Mouse (Mus musculus) ES-Bruce4 (cell line): Measurements from ENCODE around the gene Ubb. TPM values are rescaled to one million over a fixed set of nuclear protein-coding genes. Genes with fewer than 3 reads are reported as not detected.
A peak's percentile ranks its signal among the peaks of the same experiment; 100 is the strongest.

Experiments used
- H3K27ac ChIP-seq: 2 replicates; pipeline ENCODE4 v1.5.1; 2012; ENCODE audit warnings: low read length, inconsistent platforms; ENCODE audit not compliant: insufficient read depth
- H3K27me3 ChIP-seq: 2 replicates; pipeline ENCODE4 v1.6.1; 2012; ENCODE audit warnings: mild to moderate bottlenecking, low read length, inconsistent platforms; ENCODE audit not compliant: control insufficient read depth, poor library complexity, insufficient read depth, severe bottlenecking
- H3K36me3 ChIP-seq: 2 replicates; pipeline ENCODE4 v1.6.1; 2012; ENCODE audit warnings: inconsistent platforms, mild to moderate bottlenecking, low read length, moderate library complexity; ENCODE audit not compliant: control insufficient read depth, poor library complexity, insufficient read depth, severe bottlenecking
- H3K4me1 ChIP-seq: one replicate; pipeline ENCODE4 v1.8.1; 2011; ENCODE audit warnings: low read length; ENCODE audit not compliant: control insufficient read depth, insufficient read depth
- H3K4me3 ChIP-seq: 2 replicates; pipeline ENCODE4 v1.5.1; 2011; ENCODE audit warnings: low read depth, mild to moderate bottlenecking, low read length
- H3K9ac ChIP-seq: 2 replicates; pipeline ENCODE4 v1.6.1; 2012; ENCODE audit warnings: low read depth, mild to moderate bottlenecking, inconsistent platforms; ENCODE audit not compliant: poor library complexity, severe bottlenecking
- H3K9me3 ChIP-seq: replicated peaks from 2 replicates; pipeline ENCODE4 v1.6.1; 2012; ENCODE audit warnings: mild to moderate bottlenecking, low read length, inconsistent platforms; ENCODE audit not compliant: control insufficient read depth, poor library complexity, insufficient read depth, severe bottlenecking
- CTCF ChIP-seq: IDR thresholded peaks from one replicate; pipeline ENCODE4 v1.8.1; 2011; ENCODE audit warnings: low read depth, low read length
- EP300 ChIP-seq: IDR thresholded peaks from 2 replicates; pipeline ENCODE4 v1.6.1; 2011; ENCODE audit warnings: low read depth, low read length; ENCODE audit not compliant: insufficient read depth
- POLR2A ChIP-seq: IDR thresholded peaks from one replicate; pipeline ENCODE4 v1.8.1; 2011; ENCODE audit warnings: low read length; ENCODE audit not compliant: insufficient read depth
- polyA plus RNA-seq: library from polyadenylated mRNA; stranded (reverse); fragments of >200 nt; gene quantifications from 2 replicates; pipeline ENCODE4 v1.2.4, GENCODE M21; 2011; ENCODE audit warnings: low read depth; ENCODE audit not compliant: missing spikeins, insufficient read depth, insufficient read length

Gene Ubb
- polyA plus RNA-seq, 1 experiment, result 640 TPM

GRCm38 (mm10) chr11:62553633-62554032, 2.7 kb downstream of the Ubb start:
- H3K4me1 ChIP-seq, result no peaks in the 10 kb centered on the region
- no peaks in the 10 kb centered on the region for H3K9me3 ChIP-seq
- H3K27me3 ChIP-seq, result no peaks in the 10 kb centered on the region
- peaks cover 18% of the 10 kb centered on the region for H3K36me3 ChIP-seq
- no peak overlapping the region for H3K27ac ChIP-seq
- TF ChIP-seq EP300 (no peak), POLR2A (no peak), CTCF (no peak)
- peak overlapping the region; percentile 54; the same call in 1 of the 2 replicates for H3K9ac ChIP-seq
- peak overlapping the region; percentile 53 for H3K4me3 ChIP-seq

GRCm38 (mm10) chr11:62554163-62554855, 3.3 kb downstream of the Ubb start:
- TF ChIP-seq POLR2A, result no peak
- TF ChIP-seq EP300, result no peak
- no peak for TF ChIP-seq CTCF

GRCm38 (mm10) chr11:62554934-62555517, 4.1 kb downstream of the Ubb start:
- Histone ChIP-seq H3K27me3 (no peaks in the 10 kb centered on the region), H3K4me1 (no peaks in the 10 kb centered on the region), H3K36me3 (peaks cover 18% of the 10 kb centered on the region), H3K9me3 (no peaks in the 10 kb centered on the region), H3K27ac (no peak overlapping the region), H3K4me3 (no peak overlapping the region), H3K9ac (no peak overlapping the region)
- TF ChIP-seq POLR2A (no peak), CTCF (no peak), EP300 (no peak)

More at GRCm38 (mm10) chr11:62554163-62554855, 3.3 kb downstream of the Ubb start:
- no peak overlapping the region for H3K4me3 ChIP-seq
- no peaks in the 10 kb centered on the region for H3K27me3 ChIP-seq
- H3K9me3 ChIP-seq, result no peaks in the 10 kb centered on the region
- H3K27ac ChIP-seq, result peak overlapping the region; percentile 61
- no peaks in the 10 kb centered on the region for H3K4me1 ChIP-seq
- H3K9ac ChIP-seq, result peak overlapping the region; percentile 54
- peaks cover 18% of the 10 kb centered on the region for H3K36me3 ChIP-seq

GRCm38 (mm10) chr11:62555896-62556412, 5.0 kb downstream of the Ubb start:
- TF ChIP-seq EP300 (no peak), CTCF (no peak), POLR2A (no peak)
- Histone ChIP-seq H3K27me3 (no peaks in the 10 kb centered on the region), H3K36me3 (peaks cover 18% of the 10 kb centered on the region), H3K27ac (no peak overlapping the region), H3K9me3 (no peaks in the 10 kb centered on the region), H3K4me3 (no peak overlapping the region), H3K9ac (no peak overlapping the region), H3K4me1 (no peaks in the 10 kb centered on the region)

- TF ChIP-seq CTCF (no peak), POLR2A (no peak), EP300 (no peak)
Observed at GRCm38 (mm10) chr11:62557205-62557604, 6.2 kb downstream of the Ubb start.

GRCm38 (mm10) chr11:62558152-62558551, 7.2 kb downstream of the Ubb start:
- Histone ChIP-seq H3K4me3 (no peak overlapping the region), H3K4me1 (no peaks in the 10 kb centered on the region)
- TF ChIP-seq POLR2A, result no peak
- TF ChIP-seq EP300, result no peak
- no peak for TF ChIP-seq CTCF

More at GRCm38 (mm10) chr11:62557205-62557604, 6.2 kb downstream of the Ubb start:
- no peak overlapping the region for H3K9ac ChIP-seq
- H3K27me3 ChIP-seq, result no peaks in the 10 kb centered on the region
- no peak overlapping the region for H3K27ac ChIP-seq
- H3K36me3 ChIP-seq, result peaks cover 18% of the 10 kb centered on the region
- no peak overlapping the region for H3K4me3 ChIP-seq
- H3K9me3 ChIP-seq, result no peaks in the 10 kb centered on the region
- no peaks in the 10 kb centered on the region for H3K4me1 ChIP-seq

More at GRCm38 (mm10) chr11:62558152-62558551, 7.2 kb downstream of the Ubb start:
- H3K36me3 ChIP-seq, result peaks cover 16% of the 10 kb centered on the region
- no peak overlapping the region for H3K9ac ChIP-seq
- H3K27me3 ChIP-seq, result no peaks in the 10 kb centered on the region
- no peaks in the 10 kb centered on the region for H3K9me3 ChIP-seq
- no peak overlapping the region for H3K27ac ChIP-seq
